Mouse (Mus musculus) embryonic fibroblast, embryonic 13.5 days (primary cell): ENCODE measurements around the gene Rnf152.

Experiments used
- CTCF ChIP-seq: IDR thresholded peaks from 2 replicates; pipeline ENCODE4 v1.5.1; 2011; ENCODE audit warnings: mild to moderate bottlenecking, control low read depth, low read length, moderate library complexity, borderline replicate concordance; ENCODE audit not compliant: insufficient read depth
- POLR2A ChIP-seq: IDR thresholded peaks from 2 replicates; pipeline ENCODE4 v1.6.1; 2011; ENCODE audit warnings: low read depth, mild to moderate bottlenecking, control low read depth, low read length, moderate library complexity

- TF ChIP-seq CTCF (no peak), POLR2A (no peak)
These were observed 99.3 kb downstream of the Rnf152 start for GRCm38 (mm10) chr1:105257199-105257598.
